Mouse (Mus musculus) cortical plate, adult 2 months (tissue): ENCODE data around the gene Spon2.

Experiments
- CTCF ChIP-seq: fragments of 200-500 bp; IDR thresholded peaks from 2 replicates; pipeline ENCODE4 v1.5.1; 2011; ENCODE audit warnings: mild to moderate bottlenecking, control low read depth, low read length; ENCODE audit not compliant: insufficient read depth; ENCODE audit errors: extremely low read depth
- POLR2A ChIP-seq: fragments of 200-500 bp; IDR thresholded peaks from 2 replicates; pipeline ENCODE4 v1.6.1; 2011; ENCODE audit warnings: mild to moderate bottlenecking, low read length, control low read depth; ENCODE audit not compliant: insufficient read depth; ENCODE audit errors: extremely low read depth

DNA sequence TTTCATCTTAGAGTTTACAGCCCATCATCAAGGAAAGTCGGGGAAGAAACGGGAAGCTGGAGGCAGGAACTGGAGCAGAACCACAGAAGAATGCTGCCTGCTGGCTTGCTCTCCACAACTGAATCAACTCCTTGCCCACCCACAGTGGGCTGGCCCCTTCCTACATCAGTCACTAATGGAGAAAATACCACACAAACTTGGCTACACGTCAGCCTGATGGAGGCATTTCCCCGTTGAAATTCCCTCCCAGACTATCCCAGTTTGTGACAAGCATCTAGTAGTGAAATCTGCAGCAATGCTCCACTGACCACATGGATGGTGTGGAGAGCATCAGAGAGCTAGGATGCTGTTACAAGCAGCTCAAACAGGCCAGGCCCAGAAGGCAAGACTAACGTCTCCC is 14.5 kb upstream of the Spon2 start:
- TF ChIP-seq CTCF = no peak
- TF ChIP-seq POLR2A = no peak
